Mouse (Mus musculus): ENCODE measurements around the gene Ticam1. TPM values are rescaled to one million over a fixed set of nuclear protein-coding genes. Genes with fewer than 3 reads are reported as not detected.
A peak's percentile ranks its signal among the peaks of the same experiment; 100 is the strongest.

The Ticam1 gene
- polyA plus RNA-seq, 1 experiment, result not detected

GRCm38 (mm10) chr17:56283316-56283715 is 6.7 kb upstream of the Ticam1 start:
- Histone ChIP-seq H3K27ac (ENCODE audit: insufficient read depth, low read depth, low read length) (peak overlapping the region; percentile 16; the same call in 1 of the 2 replicates), H3K4me1 (ENCODE audit: control insufficient read depth, insufficient read depth, low read length) (0 out of 2 replicates have a peak, but pooled peaks cover 4% of the 10 kb centered on the region), H3K4me3 (ENCODE audit: insufficient read depth, low read depth, low read length) (no peak overlapping the region)
- no peak for TF ChIP-seq CTCF (IDR thresholded peaks at IDR 0.05; ENCODE audit: insufficient read depth, low read depth, low read length)
- TF ChIP-seq POLR2A (IDR thresholded peaks at IDR 0.05; ENCODE audit: insufficient read depth, low read depth, low read length), result no peak
- whole genome bisulfite sequencing, result 62% methylated on average over 8 of the region's 8 CpGs

DNA sequence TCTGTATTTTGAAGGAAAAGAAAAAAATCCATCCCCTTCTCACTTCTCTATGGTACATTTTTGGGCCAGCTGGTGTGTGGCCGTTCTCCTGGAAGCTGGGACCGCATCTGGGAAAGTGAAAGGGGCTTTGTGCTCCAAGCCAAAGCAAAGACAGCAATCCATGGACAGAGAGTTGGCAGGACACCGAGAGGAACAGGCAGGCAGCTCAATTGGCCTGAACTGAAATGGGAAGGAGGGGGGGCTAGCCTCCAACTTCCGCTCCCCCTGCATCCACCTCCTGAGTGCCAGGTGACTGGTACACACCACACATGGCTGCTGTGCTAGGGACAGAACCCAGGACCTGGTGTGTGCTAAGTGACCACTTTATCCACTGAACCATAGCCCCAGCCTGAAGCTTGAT is 6.2 kb upstream of the Ticam1 start:
- TF ChIP-seq POLR2A (IDR thresholded peaks at IDR 0.05; ENCODE audit: insufficient read depth, low read depth, low read length) (no peak), CTCF (IDR thresholded peaks at IDR 0.05; ENCODE audit: insufficient read depth, low read depth, low read length) (no peak)
- Histone ChIP-seq H3K27ac (ENCODE audit: insufficient read depth, low read depth, low read length) (peak overlapping the region; percentile 16; the same call in 1 of the 2 replicates), H3K4me3 (ENCODE audit: insufficient read depth, low read depth, low read length) (no peak overlapping the region), H3K4me1 (ENCODE audit: control insufficient read depth, insufficient read depth, low read length) (0 out of 2 replicates have a peak, but pooled peaks cover 4% of the 10 kb centered on the region)
- WGBS, result 48% methylated on average over 4 of the region's 4 CpGs

DNA sequence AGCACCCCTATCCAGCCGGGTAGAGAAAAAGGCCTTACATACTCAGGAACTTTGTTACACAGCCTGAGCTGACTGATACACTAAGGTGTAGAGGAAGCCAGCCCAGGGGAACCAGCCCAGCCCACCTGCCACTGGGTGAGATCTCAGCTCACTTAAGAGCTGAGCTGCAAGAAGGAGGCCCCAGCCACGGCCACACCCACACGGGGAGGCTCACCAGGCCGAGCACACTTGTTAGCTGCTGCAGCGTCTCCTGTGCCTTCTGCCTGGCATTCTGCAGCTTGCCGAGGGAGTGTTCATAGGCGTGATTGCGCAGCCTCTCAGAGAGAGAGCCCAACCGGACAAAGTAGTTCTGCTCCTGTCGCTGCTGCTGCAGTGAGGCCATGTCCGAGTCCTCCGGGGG is 4.6 kb upstream of the Ticam1 start:
- 90% methylated on average over 12 of the region's 12 CpGs for WGBS
- TF ChIP-seq CTCF (IDR thresholded peaks at IDR 0.05; ENCODE audit: insufficient read depth, low read depth, low read length) (no peak), POLR2A (IDR thresholded peaks at IDR 0.05; ENCODE audit: insufficient read depth, low read depth, low read length) (no peak)
- no peak overlapping the region for H3K4me3 ChIP-seq (ENCODE audit: insufficient read depth, low read depth, low read length)
- H3K27ac ChIP-seq (ENCODE audit: insufficient read depth, low read depth, low read length), result no peak overlapping the region
- H3K4me1 ChIP-seq (ENCODE audit: control insufficient read depth, insufficient read depth, low read length), result peaks cover 12% of the 10 kb centered on the region; the same call in 1 of the 2 replicates

GRCm38 (mm10) chr17:56279481-56280155 is 3.0 kb upstream of the Ticam1 start:
- H3K4me1 ChIP-seq (ENCODE audit: control insufficient read depth, insufficient read depth, low read length), result peaks cover 15% of the 10 kb centered on the region; the same call in 1 of the 2 replicates
- H3K4me3 ChIP-seq (ENCODE audit: insufficient read depth, low read depth, low read length), result no peak overlapping the region
- 88% methylated on average over 12 of the region's 12 CpGs for WGBS
- no peak for TF ChIP-seq POLR2A (IDR thresholded peaks at IDR 0.05; ENCODE audit: insufficient read depth, low read depth, low read length)
- no peak for TF ChIP-seq CTCF (IDR thresholded peaks at IDR 0.05; ENCODE audit: insufficient read depth, low read depth, low read length)
- no peak overlapping the region for H3K27ac ChIP-seq (ENCODE audit: insufficient read depth, low read depth, low read length)

DNA sequence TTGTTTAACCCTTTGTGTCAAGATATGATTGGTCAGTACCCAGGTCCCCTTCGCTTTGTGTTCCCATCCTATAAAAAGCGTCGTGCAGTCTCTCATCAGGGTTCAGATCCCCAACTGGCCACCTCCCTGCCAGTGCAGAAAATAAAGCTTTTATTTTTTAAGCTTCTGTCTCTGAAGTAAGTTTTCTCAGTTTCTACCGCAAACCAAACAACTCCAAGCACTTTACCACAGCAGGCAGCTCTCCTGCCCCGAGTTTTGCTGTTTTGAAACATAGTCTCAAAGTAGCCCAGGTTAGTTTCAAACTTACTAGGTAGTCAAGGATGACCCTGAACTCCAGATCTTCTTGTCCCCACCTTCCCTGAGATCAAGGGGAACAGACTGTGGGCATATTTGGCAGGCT is 1.8 kb upstream of the Ticam1 start:
- Histone ChIP-seq H3K4me1 (ENCODE audit: control insufficient read depth, insufficient read depth, low read length) (peaks cover 14% of the 10 kb centered on the region; the same call in 1 of the 2 replicates), H3K4me3 (ENCODE audit: insufficient read depth, low read depth, low read length) (no peak overlapping the region), H3K27ac (ENCODE audit: insufficient read depth, low read depth, low read length) (no peak overlapping the region)
- TF ChIP-seq POLR2A (IDR thresholded peaks at IDR 0.05; ENCODE audit: insufficient read depth, low read depth, low read length), result no peak
- TF ChIP-seq CTCF (IDR thresholded peaks at IDR 0.05; ENCODE audit: insufficient read depth, low read depth, low read length), result no peak
- WGBS, result 91% methylated on average over 5 of the region's 5 CpGs

DNA sequence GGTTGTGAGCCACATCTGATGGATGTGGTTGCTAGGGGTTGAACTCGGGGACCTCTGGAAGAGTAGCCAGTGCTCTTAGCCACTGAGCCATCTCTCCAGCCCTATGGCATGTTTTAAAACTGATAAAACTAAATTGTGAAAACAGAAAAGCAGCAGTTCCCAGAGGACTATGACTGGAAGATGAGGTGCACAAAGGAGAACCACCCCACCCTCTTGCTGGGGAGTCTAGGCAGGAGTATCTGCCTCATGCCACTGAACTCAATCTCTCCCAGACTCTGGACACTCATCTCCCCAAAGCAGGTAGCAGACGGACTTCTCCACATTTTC is 944 bp upstream of the Ticam1 start:
- no peak for TF ChIP-seq POLR2A (IDR thresholded peaks at IDR 0.05; ENCODE audit: insufficient read depth, low read depth, low read length)
- TF ChIP-seq CTCF (IDR thresholded peaks at IDR 0.05; ENCODE audit: insufficient read depth, low read depth, low read length), result no peak
- 49% methylated on average over 2 of the region's 2 CpGs for WGBS
- 0 out of 2 replicates have a peak overlapping the region, but pooled peaks have one; percentile 23 for H3K27ac ChIP-seq (ENCODE audit: insufficient read depth, low read depth, low read length)
- H3K4me1 ChIP-seq (ENCODE audit: control insufficient read depth, insufficient read depth, low read length), result peaks cover 11% of the 10 kb centered on the region; the same call in 1 of the 2 replicates
- no peak overlapping the region for H3K4me3 ChIP-seq (ENCODE audit: insufficient read depth, low read depth, low read length)

GRCm38 (mm10) chr17:56275842-56276480 is 625 bp downstream of the Ticam1 start:
- Histone ChIP-seq H3K4me3 (ENCODE audit: insufficient read depth, low read depth, low read length) (peak overlapping the region; percentile 62), H3K4me1 (ENCODE audit: control insufficient read depth, insufficient read depth, low read length) (peaks cover 23% of the 10 kb centered on the region; the same call in 1 of the 2 replicates), H3K27ac (ENCODE audit: insufficient read depth, low read depth, low read length) (peak overlapping the region; percentile 62; the same call in 1 of the 2 replicates)
- WGBS, result 30% methylated on average over 5 of the region's 5 CpGs
- TF ChIP-seq CTCF (IDR thresholded peaks at IDR 0.05; ENCODE audit: insufficient read depth, low read depth, low read length) (no peak), POLR2A (IDR thresholded peaks at IDR 0.05; ENCODE audit: insufficient read depth, low read depth, low read length) (no peak)

DNA sequence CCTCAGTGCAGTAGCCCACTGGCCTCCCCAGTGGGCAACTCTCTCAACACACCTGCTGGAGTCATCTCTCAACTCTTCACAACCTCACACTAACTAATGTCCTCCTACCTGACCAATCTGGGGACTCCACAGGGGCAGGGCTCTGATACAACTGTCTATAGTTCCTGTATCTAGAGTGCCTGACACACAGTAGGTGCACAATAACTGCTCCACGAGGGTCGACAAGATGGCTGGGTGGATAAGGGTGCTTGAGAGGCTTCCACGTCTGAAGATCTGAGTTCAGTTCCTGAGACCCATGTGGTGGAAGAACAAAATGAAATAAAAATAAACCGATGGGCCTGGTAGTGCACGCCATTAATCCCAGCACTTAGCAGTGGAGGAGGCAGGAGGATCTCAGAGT is 2.6 kb downstream of the Ticam1 start:
- WGBS, result 88% methylated on average over 5 of the region's 5 CpGs
- no peak overlapping the region for H3K27ac ChIP-seq (ENCODE audit: insufficient read depth, low read depth, low read length)
- H3K4me3 ChIP-seq (ENCODE audit: insufficient read depth, low read depth, low read length), result no peak overlapping the region
- TF ChIP-seq POLR2A (IDR thresholded peaks at IDR 0.05; ENCODE audit: insufficient read depth, low read depth, low read length) (no peak), CTCF (IDR thresholded peaks at IDR 0.05; ENCODE audit: insufficient read depth, low read depth, low read length) (no peak)
- peaks cover 32% of the 10 kb centered on the region for H3K4me1 ChIP-seq (ENCODE audit: control insufficient read depth, insufficient read depth, low read length)

- TF ChIP-seq CTCF (IDR thresholded peaks at IDR 0.05; ENCODE audit: insufficient read depth, low read depth, low read length), result no peak
- WGBS, result 88% methylated on average over 7 of the region's 7 CpGs
- H3K27ac ChIP-seq (ENCODE audit: insufficient read depth, low read depth, low read length), result no peak overlapping the region
- no peak overlapping the region for H3K4me3 ChIP-seq (ENCODE audit: insufficient read depth, low read depth, low read length)
- H3K4me1 ChIP-seq (ENCODE audit: control insufficient read depth, insufficient read depth, low read length), result peaks cover 32% of the 10 kb centered on the region
Measured at GRCm38 (mm10) chr17:56273482-56273881, 3.1 kb downstream of the Ticam1 start.
